Mouse (Mus musculus): ENCODE results near the gene Gpr155. TPM values are rescaled to one million over a fixed set of nuclear protein-coding genes. Genes with fewer than 3 reads are reported as not detected.
A peak's percentile ranks its signal among the peaks of the same experiment; 100 is the strongest.

The Gpr155 gene
- polyA plus RNA-seq, 1 experiment from 2014 or later, result 12.3 TPM

- no peaks in the 10 kb centered on the region for H3K27me3 ChIP-seq (replicated peaks)
- no peak overlapping the region for H3K9ac ChIP-seq
- no peaks in the 10 kb centered on the region for H3K36me3 ChIP-seq
- H3K9me3 ChIP-seq, result no peaks in the 10 kb centered on the region
- WGBS, result 63% methylated on average over 6 of the region's 6 CpGs
- no peak overlapping the region for H3K27ac ChIP-seq
- ATAC-seq, result no peak
- H3K4me1 ChIP-seq (replicated peaks), result no peaks in the 10 kb centered on the region
- no peak overlapping the region for H3K4me2 ChIP-seq (replicated peaks)
- H3K4me3 ChIP-seq (replicated peaks), result no peak overlapping the region
Observed at GRCm38 (mm10) chr2:73347136-73347535, 39.2 kb downstream of the Gpr155 start.

DNA sequence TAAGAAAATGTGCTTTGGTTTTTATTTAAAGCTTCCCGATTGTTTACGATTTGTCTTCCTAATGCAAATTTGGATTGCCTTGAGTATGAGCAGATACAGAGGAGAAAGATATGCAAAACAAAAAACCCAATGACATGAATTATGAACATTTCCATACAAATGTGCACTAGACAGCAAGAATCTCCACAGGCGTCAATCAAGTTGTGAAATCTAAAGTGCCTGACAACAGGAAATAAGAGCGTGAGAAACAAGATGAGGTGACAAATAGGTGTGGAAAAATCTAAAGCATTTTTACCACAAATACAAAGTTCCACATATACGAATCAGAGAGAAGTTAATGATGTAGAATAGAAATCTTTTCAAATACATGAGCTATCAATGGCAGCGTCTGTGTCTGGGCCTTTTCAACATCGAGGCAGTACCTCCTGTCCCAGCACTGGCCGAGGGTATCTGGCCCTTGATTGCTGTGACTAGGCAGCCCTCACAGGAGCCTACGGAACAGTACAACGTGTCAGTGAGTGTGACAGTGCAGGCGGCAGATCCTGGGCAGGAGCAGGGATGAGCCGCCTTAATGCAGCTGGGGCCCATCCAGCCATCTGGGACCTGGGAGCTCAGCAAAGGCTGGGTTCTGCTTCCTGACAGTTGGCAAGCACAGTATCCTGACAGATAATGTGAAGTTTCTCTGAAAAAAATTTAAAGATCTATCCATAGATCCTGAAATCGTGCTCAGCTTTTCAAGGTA, 39.9 kb downstream of the Gpr155 start:
- Histone ChIP-seq H3K27ac (no peak overlapping the region), H3K27me3 (replicated peaks) (no peaks in the 10 kb centered on the region), H3K4me1 (replicated peaks) (no peaks in the 10 kb centered on the region), H3K9ac (no peak overlapping the region), H3K4me3 (replicated peaks) (no peak overlapping the region), H3K9me3 (no peaks in the 10 kb centered on the region), H3K4me2 (replicated peaks) (no peak overlapping the region), H3K36me3 (no peaks in the 10 kb centered on the region)
- ATAC-seq, result no peak
- WGBS, result 58% methylated on average over 13 of the region's 13 CpGs

DNA sequence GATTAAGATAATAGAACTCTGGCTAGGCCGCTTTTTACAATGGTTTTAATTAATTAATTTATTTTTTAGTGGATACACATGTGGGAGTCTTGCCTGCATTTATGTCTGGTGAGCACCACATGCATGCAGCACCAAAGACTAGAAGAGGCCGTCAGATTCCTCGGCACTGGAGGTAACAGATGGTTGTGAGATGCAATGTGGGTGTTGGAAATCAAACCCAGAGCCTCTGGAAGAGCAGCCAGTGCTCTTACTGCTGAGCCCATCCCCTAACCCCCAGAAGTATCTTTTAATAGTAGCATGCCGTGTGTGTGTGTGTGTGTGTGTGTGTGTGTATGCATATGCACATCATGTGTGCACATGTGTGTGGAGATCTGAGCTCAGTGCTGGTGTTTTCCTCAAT, 41.2 kb downstream of the Gpr155 start:
- Histone ChIP-seq H3K27me3 (replicated peaks) (no peaks in the 10 kb centered on the region), H3K27ac (no peak overlapping the region), H3K4me1 (replicated peaks) (no peaks in the 10 kb centered on the region), H3K4me3 (replicated peaks) (no peak overlapping the region), H3K4me2 (replicated peaks) (no peak overlapping the region), H3K9ac (no peak overlapping the region), H3K36me3 (no peaks in the 10 kb centered on the region), H3K9me3 (no peaks in the 10 kb centered on the region)
- WGBS, result 89% methylated on average over 4 of the region's 4 CpGs
- no peak for ATAC-seq

DNA sequence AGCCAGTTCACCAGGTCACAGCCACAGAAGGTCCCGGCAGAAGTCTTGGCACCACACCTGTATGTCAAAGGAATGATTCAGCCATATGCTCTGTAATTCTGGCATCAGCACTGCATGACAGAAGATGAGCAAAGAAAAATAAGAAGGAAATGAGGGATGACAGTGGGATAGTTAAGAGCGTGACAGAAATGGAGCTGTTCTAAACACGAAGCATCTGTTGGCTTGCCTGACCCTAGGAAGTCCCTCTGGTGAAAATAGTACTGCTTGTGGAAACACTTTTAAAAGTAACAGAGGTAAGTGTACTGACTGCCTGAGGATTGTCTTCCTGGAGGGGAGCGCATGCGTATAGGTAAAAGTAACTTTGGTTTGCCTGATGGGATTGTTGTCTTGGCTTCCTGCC, 42.7 kb downstream of the Gpr155 start:
- Histone ChIP-seq H3K4me2 (replicated peaks) (no peak overlapping the region), H3K27me3 (replicated peaks) (no peaks in the 10 kb centered on the region), H3K27ac (no peak overlapping the region), H3K9ac (no peak overlapping the region), H3K36me3 (no peaks in the 10 kb centered on the region), H3K4me1 (replicated peaks) (no peaks in the 10 kb centered on the region), H3K4me3 (replicated peaks) (no peak overlapping the region), H3K9me3 (no peaks in the 10 kb centered on the region)
- ATAC-seq, result no peak
- 92% methylated on average over 5 of the region's 5 CpGs for WGBS

GRCm38 (mm10) chr2:73338415-73338814, 48.0 kb downstream of the Gpr155 start:
- Histone ChIP-seq H3K4me2 (replicated peaks) (no peak overlapping the region), H3K9me3 (no peaks in the 10 kb centered on the region), H3K36me3 (no peaks in the 10 kb centered on the region), H3K4me3 (replicated peaks) (no peak overlapping the region), H3K9ac (no peak overlapping the region), H3K27ac (no peak overlapping the region), H3K4me1 (replicated peaks) (no peaks in the 10 kb centered on the region), H3K27me3 (replicated peaks) (no peaks in the 10 kb centered on the region)
- WGBS, result 74% methylated on average over 8 of the region's 8 CpGs
- no peak for ATAC-seq

DNA sequence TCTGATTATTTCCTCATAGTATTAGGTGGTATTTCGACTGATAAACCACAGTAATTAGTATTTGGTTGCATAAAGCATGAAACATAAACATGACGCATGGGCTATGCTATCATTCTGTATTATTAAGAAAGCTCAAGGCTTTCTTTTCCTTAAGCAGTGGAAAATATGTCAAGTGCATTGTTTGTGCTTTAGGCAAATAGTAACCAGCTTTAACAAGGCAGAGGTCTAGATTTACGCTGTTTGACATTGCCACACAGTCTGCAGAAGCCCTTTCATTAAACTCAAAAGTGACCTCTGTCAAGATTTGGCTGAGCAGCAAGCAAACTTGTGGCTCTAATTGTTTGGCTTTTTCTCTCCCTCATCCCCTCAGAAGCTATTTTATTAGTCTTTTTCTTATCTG, 50.4 kb downstream of the Gpr155 start:
- Histone ChIP-seq H3K27me3 (replicated peaks) (no peaks in the 10 kb centered on the region), H3K9ac (no peak overlapping the region), H3K27ac (no peak overlapping the region), H3K9me3 (no peaks in the 10 kb centered on the region), H3K36me3 (no peaks in the 10 kb centered on the region), H3K4me1 (replicated peaks) (no peaks in the 10 kb centered on the region), H3K4me3 (replicated peaks) (no peak overlapping the region), H3K4me2 (replicated peaks) (no peak overlapping the region)
- 82% methylated on average over 3 of the region's 3 CpGs for WGBS
- ATAC-seq, result no peak

DNA sequence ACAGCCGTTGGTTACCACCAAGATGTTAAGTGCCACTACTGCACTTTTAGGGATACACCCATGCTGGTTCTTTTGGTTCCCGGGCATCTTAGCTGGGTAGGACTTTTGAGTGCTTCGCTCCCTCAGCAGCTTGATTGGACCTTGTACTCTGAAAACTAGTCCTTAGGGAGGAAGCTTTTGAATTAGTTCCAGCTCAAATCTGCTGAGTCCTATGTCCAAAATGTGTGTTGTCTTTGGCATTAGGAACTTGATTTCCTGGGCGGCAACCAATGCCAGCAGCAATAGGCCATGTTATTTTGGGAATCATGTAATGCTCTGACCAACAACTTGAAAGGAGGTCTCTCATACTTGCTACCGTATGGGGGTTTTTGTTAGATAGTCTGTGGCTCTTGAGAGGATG, 60.5 kb downstream of the Gpr155 start:
- no peak overlapping the region for H3K4me2 ChIP-seq (replicated peaks)
- H3K27me3 ChIP-seq (replicated peaks), result no peaks in the 10 kb centered on the region
- no peak for ATAC-seq
- H3K27ac ChIP-seq, result no peak overlapping the region
- no peak overlapping the region for H3K9ac ChIP-seq
- H3K4me1 ChIP-seq (replicated peaks), result no peaks in the 10 kb centered on the region
- no peak overlapping the region for H3K4me3 ChIP-seq (replicated peaks)
- H3K36me3 ChIP-seq, result no peaks in the 10 kb centered on the region
- no peaks in the 10 kb centered on the region for H3K9me3 ChIP-seq
- WGBS, result 89% methylated on average over 5 of the region's 5 CpGs

GRCm38 (mm10) chr2:73322991-73323390, 63.4 kb downstream of the Gpr155 start:
- Histone ChIP-seq H3K4me1 (replicated peaks) (no peaks in the 10 kb centered on the region), H3K27me3 (replicated peaks) (no peaks in the 10 kb centered on the region), H3K4me3 (replicated peaks) (no peak overlapping the region), H3K9ac (no peak overlapping the region), H3K36me3 (no peaks in the 10 kb centered on the region), H3K9me3 (no peaks in the 10 kb centered on the region), H3K4me2 (replicated peaks) (no peak overlapping the region), H3K27ac (no peak overlapping the region)
- no peak for ATAC-seq
- WGBS, result 65% methylated on average over 12 of the region's 12 CpGs

DNA sequence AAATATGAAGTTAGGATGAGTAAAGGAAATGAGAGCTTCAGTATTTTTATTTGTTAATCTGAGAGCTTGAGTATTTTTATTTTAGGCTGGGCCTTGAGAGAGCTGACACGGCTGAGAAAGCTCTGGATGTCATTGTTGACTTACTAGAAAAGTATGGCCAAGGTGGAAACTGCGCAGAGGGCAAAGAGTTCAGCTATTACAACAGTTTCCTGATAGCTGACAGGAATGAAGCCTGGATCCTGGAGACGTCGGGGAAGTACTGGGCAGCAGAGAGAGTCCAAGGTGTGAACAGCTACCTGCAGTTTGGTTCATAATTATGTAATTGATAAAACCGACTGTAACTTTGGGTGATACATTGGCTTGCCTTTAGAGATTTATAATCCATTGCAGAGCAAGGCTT, 67.2 kb downstream of the Gpr155 start:
- ATAC-seq, result no peak
- H3K36me3 ChIP-seq, result no peaks in the 10 kb centered on the region
- no peak overlapping the region for H3K4me2 ChIP-seq (replicated peaks)
- no peak overlapping the region for H3K4me3 ChIP-seq (replicated peaks)
- H3K9me3 ChIP-seq, result no peaks in the 10 kb centered on the region
- no peaks in the 10 kb centered on the region for H3K27me3 ChIP-seq (replicated peaks)
- no peaks in the 10 kb centered on the region for H3K4me1 ChIP-seq (replicated peaks)
- H3K9ac ChIP-seq, result no peak overlapping the region
- no peak overlapping the region for H3K27ac ChIP-seq
- 79% methylated on average over 5 of the region's 5 CpGs for WGBS

DNA sequence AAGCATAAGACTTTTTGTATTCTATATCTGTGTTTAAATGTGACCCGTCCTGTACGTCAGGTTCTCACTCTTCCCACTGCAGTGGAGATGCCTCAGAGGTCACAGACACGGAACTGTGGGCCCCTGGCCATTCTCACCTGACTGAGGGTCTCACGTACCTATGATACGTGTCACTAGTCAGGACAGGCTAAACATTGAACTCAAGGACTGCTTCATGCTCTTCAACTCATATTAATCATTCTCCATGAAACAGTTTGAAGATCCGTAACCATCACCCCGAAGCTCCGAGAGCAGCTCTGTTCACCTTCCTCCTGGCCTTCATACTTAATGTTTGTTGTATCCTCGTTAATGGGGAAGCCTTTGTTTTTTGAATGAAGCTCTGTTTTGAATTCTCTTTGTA, 68.9 kb downstream of the Gpr155 start:
- no peaks in the 10 kb centered on the region for H3K27me3 ChIP-seq (replicated peaks)
- H3K36me3 ChIP-seq, result no peaks in the 10 kb centered on the region
- H3K4me2 ChIP-seq (replicated peaks), result no peak overlapping the region
- peaks cover 3% of the 10 kb centered on the region; the same call in 1 of the 2 replicates for H3K4me1 ChIP-seq (replicated peaks)
- ATAC-seq, result no peak
- no peak overlapping the region for H3K4me3 ChIP-seq (replicated peaks)
- 91% methylated on average over 9 of the region's 9 CpGs for WGBS
- no peaks in the 10 kb centered on the region for H3K9me3 ChIP-seq
- no peak overlapping the region for H3K27ac ChIP-seq
- no peak overlapping the region for H3K9ac ChIP-seq

GRCm38 (mm10) chr2:73314311-73314710, 72.1 kb downstream of the Gpr155 start:
- Histone ChIP-seq H3K9ac (no peak overlapping the region), H3K27ac (no peak overlapping the region), H3K27me3 (replicated peaks) (no peaks in the 10 kb centered on the region), H3K36me3 (0 out of 2 replicates have a peak, but pooled peaks cover 2% of the 10 kb centered on the region), H3K4me3 (replicated peaks) (no peak overlapping the region), H3K4me1 (replicated peaks) (peaks cover 7% of the 10 kb centered on the region; the same call in 1 of the 2 replicates), H3K9me3 (no peaks in the 10 kb centered on the region), H3K4me2 (replicated peaks) (no peak overlapping the region)
- WGBS, result 87% methylated on average over 3 of the region's 3 CpGs
- ATAC-seq, result no peak

DNA sequence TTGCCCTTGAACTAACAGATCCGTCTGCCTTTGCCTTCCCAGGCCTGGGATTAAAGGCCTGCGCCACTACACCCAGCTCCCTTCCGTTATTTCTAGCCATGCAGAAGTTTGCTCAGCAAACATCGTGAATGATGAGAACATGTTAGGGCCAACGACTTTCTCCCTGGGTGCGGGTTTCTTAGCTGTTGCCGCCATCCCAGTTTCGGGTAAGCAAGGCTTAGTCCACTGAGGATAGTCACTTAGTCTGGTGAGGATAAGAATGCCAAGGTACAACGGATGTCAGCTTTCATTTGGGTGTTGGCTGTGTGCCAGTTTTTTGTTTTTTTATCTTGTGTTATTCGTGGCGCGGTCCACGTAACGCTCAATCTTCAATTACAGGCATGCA, 73.3 kb downstream of the Gpr155 start:
- peaks cover 7% of the 10 kb centered on the region; the same call in 1 of the 2 replicates for H3K4me1 ChIP-seq (replicated peaks)
- 37% methylated on average over 14 of the region's 14 CpGs for WGBS
- no peaks in the 10 kb centered on the region for H3K27me3 ChIP-seq (replicated peaks)
- peak overlapping the region; percentile 60 for H3K9ac ChIP-seq
- H3K36me3 ChIP-seq, result peaks cover 6% of the 10 kb centered on the region; the same call in 1 of the 2 replicates
- peak; percentile 74 for ATAC-seq
- H3K4me3 ChIP-seq (replicated peaks), result peak overlapping the region; percentile 82
- H3K9me3 ChIP-seq, result no peaks in the 10 kb centered on the region
- peak overlapping the region; percentile 63 for H3K4me2 ChIP-seq (replicated peaks)
- peak overlapping the region; percentile 83 for H3K27ac ChIP-seq
